In genomic region chr12:87000840-87001176, GRCm38 (mm10) we compare ENCODE assay signal across 17 mouse cellular contexts. TPM values are rescaled to one million over a fixed set of nuclear protein-coding genes. Genes with fewer than 3 reads are reported as not detected.
A peak's percentile ranks its signal among the peaks of the same experiment; 100 is the strongest.
DNase-seq lines count a peak whose midpoint lies in the region; ATAC-seq and TF ChIP-seq lines count a peak whose summit lies in the region.
"Had no signal": no experiment of that assay in that cellular context is flagged by ENCODE, and none has a peak within 500 bp of the region (broad histone marks: within the 10 kb centered on the region; RNA-seq: fewer than 3 reads in every experiment).

No protein-coding gene starts in this region.

- peak; percentile 1; the same call in 1 of the 2 replicates for TF ChIP-seq CTCF in lung, embryonic 14.5 days (IDR thresholded peaks at IDR 0.05; ENCODE audit: low read depth)
- TF ChIP-seq CTCF in lung, adult 2 months (IDR thresholded peaks at IDR 0.05; ENCODE audit: insufficient read depth, low read length): no peak
- TF ChIP-seq CTCF in heart, adult 2 months (IDR thresholded peaks at IDR 0.05): no peak

- no peak overlapping the region for H3K27ac ChIP-seq in lung, embryonic 14.5 days (ENCODE audit: low read depth)
- no peak overlapping the region for H3K27ac ChIP-seq in forebrain, embryonic 12.5 days
- no peak overlapping the region for H3K27ac ChIP-seq in hindbrain, embryonic 13.5 days
- H3K27ac ChIP-seq in neural tube, embryonic 14.5 days (ENCODE audit: low read depth, low read length): no peak overlapping the region
- no peak overlapping the region for H3K27ac ChIP-seq in heart, adult 2 months
- H3K27ac ChIP-seq: embryonic facial prominence, embryonic 12.5 days; heart, embryonic 10.5 days; liver, embryonic 12.5 days had no signal

- no peak for DNase-seq in lung, embryonic 14.5 days
- DNase-seq in lung, adult 2 months: no peak
- DNase-seq in heart, adult 2 months: no peak
- DNase-seq: adrenal gland, postnatal 25 days; kidney, postnatal 4 days; lung, postnatal 10 days; right cerebral cortex, postnatal 4 days had no signal

- TF ChIP-seq EP300 in heart, adult 2 months (IDR thresholded peaks at IDR 0.05; ENCODE audit: insufficient read depth, low read depth, low read length): no peak

- no peaks in the 10 kb centered on the region for H3K27me3 ChIP-seq in lung, embryonic 14.5 days (ENCODE audit: insufficient read depth, low read length)
- H3K27me3 ChIP-seq in forebrain, embryonic 12.5 days: no peaks in the 10 kb centered on the region
- H3K27me3 ChIP-seq in hindbrain, embryonic 13.5 days: no peaks in the 10 kb centered on the region
- H3K27me3 ChIP-seq in neural tube, embryonic 14.5 days (ENCODE audit: control insufficient read depth, insufficient read depth, low read length): no peaks in the 10 kb centered on the region
- no peaks in the 10 kb centered on the region for H3K27me3 ChIP-seq in heart, adult 2 months (ENCODE audit: control insufficient read depth, insufficient read depth, low read length)
- H3K27me3 ChIP-seq: embryonic facial prominence, embryonic 12.5 days had no signal

- H3K4me1 ChIP-seq in lung, embryonic 14.5 days (ENCODE audit: insufficient read depth): no peaks in the 10 kb centered on the region
- no peaks in the 10 kb centered on the region for H3K4me1 ChIP-seq in lung, adult 2 months (ENCODE audit: control insufficient read depth, insufficient read depth, low read length)
- peaks cover 8% of the 10 kb centered on the region for H3K4me1 ChIP-seq in forebrain, embryonic 12.5 days
- H3K4me1 ChIP-seq in hindbrain, embryonic 13.5 days (replicated peaks): peaks cover 22% of the 10 kb centered on the region
- H3K4me1 ChIP-seq in neural tube, embryonic 14.5 days (ENCODE audit: control insufficient read depth, insufficient read depth, low read length): peaks cover 3% of the 10 kb centered on the region; the same call in 1 of the 2 replicates
- no peaks in the 10 kb centered on the region for H3K4me1 ChIP-seq in heart, adult 2 months (ENCODE audit: control insufficient read depth, insufficient read depth, low read length)
- H3K4me1 ChIP-seq: liver, embryonic 12.5 days; megakaryocyte, embryonic 14.5 days had no signal

- WGBS in lung, embryonic 14.5 days: 42% methylated on average over 6 of the region's 6 CpGs
- 42% methylated on average over 6 of the region's 6 CpGs for WGBS in lung, adult 2 months
- 59% methylated on average over 6 of the region's 6 CpGs for WGBS in forebrain, embryonic 12.5 days
- WGBS in hindbrain, embryonic 13.5 days: 45% methylated on average over 5 of the region's 6 CpGs
- WGBS in neural tube, embryonic 14.5 days: 27% methylated on average over 6 of the region's 6 CpGs
- 38% methylated on average over 6 of the region's 6 CpGs for WGBS in heart, adult 2 months

- no peaks in the 10 kb centered on the region for H3K36me3 ChIP-seq in lung, embryonic 14.5 days (ENCODE audit: insufficient read depth)
- H3K36me3 ChIP-seq in forebrain, embryonic 12.5 days (replicated peaks): no peaks in the 10 kb centered on the region
- H3K36me3 ChIP-seq in hindbrain, embryonic 13.5 days: no peaks in the 10 kb centered on the region
- no peaks in the 10 kb centered on the region for H3K36me3 ChIP-seq in neural tube, embryonic 14.5 days (ENCODE audit: control insufficient read depth, insufficient read depth, low read length)
- no peaks in the 10 kb centered on the region for H3K36me3 ChIP-seq in heart, adult 2 months (ENCODE audit: control insufficient read depth, insufficient read depth, low read length)
- H3K36me3 ChIP-seq: embryonic facial prominence, embryonic 12.5 days; heart, embryonic 10.5 days; liver, embryonic 12.5 days had no signal

- no peak for ATAC-seq in lung, embryonic 14.5 days (ENCODE audit: insufficient read depth)
- peak; percentile 22; the same call in 1 of the 2 replicates for ATAC-seq in forebrain, embryonic 12.5 days (ENCODE audit: low FRiP score)
- peak; percentile 50 for ATAC-seq in hindbrain, embryonic 13.5 days (ENCODE audit: low FRiP score)
- peak; percentile 67 for ATAC-seq in neural tube, embryonic 14.5 days (ENCODE audit: low read depth)
- no peak for ATAC-seq in cerebellum, adult (ENCODE audit: insufficient number of reproducible peaks, low FRiP score, low TSS enrichment)
- ATAC-seq: liver, embryonic 12.5 days had no signal

- H3K4me2 ChIP-seq in lung, embryonic 14.5 days: no peak overlapping the region
- H3K4me2 ChIP-seq in forebrain, embryonic 12.5 days: no peak overlapping the region
- H3K4me2 ChIP-seq in hindbrain, embryonic 13.5 days: no peak overlapping the region
- H3K4me2 ChIP-seq in neural tube, embryonic 14.5 days (ENCODE audit: low read depth, low read length): no peak overlapping the region
- H3K4me2 ChIP-seq: embryonic facial prominence, embryonic 12.5 days; liver, embryonic 12.5 days had no signal

- intact Hi-C loops in heart, adult 2 months (cut with DNase I): loop anchor here (5.0 kb wide), 1 partner anchor 51 kb away; no protein-coding TSS in a partner anchor

- no peak overlapping the region for H3K9ac ChIP-seq in lung, embryonic 14.5 days
- H3K9ac ChIP-seq in forebrain, embryonic 12.5 days: no peak overlapping the region
- no peak overlapping the region for H3K9ac ChIP-seq in hindbrain, embryonic 13.5 days
- H3K9ac ChIP-seq in neural tube, embryonic 14.5 days (replicated peaks; ENCODE audit: low read depth, low read length): no peak overlapping the region
- no peak overlapping the region for H3K9ac ChIP-seq in heart, adult 2 months (ENCODE audit: low read depth, low read length)
- H3K9ac ChIP-seq: embryonic facial prominence, embryonic 12.5 days; liver, embryonic 12.5 days had no signal

- H3K9me3 ChIP-seq in lung, embryonic 14.5 days (ENCODE audit: low read depth, low read length): no peaks in the 10 kb centered on the region
- no peaks in the 10 kb centered on the region for H3K9me3 ChIP-seq in forebrain, embryonic 12.5 days
- no peaks in the 10 kb centered on the region for H3K9me3 ChIP-seq in hindbrain, embryonic 13.5 days
- no peaks in the 10 kb centered on the region for H3K9me3 ChIP-seq in neural tube, embryonic 14.5 days (ENCODE audit: control insufficient read depth, low read length)
- H3K9me3 ChIP-seq: embryonic facial prominence, embryonic 12.5 days; heart, embryonic 10.5 days; liver, embryonic 12.5 days had no signal

- H3K4me3 ChIP-seq in lung, embryonic 14.5 days (ENCODE audit: low read depth, low read length): no peak overlapping the region
- H3K4me3 ChIP-seq in lung, adult 2 months (replicated peaks; ENCODE audit: extremely low read depth, low read depth, low read length): no peak overlapping the region
- H3K4me3 ChIP-seq in forebrain, embryonic 12.5 days (replicated peaks): no peak overlapping the region
- no peak overlapping the region for H3K4me3 ChIP-seq in hindbrain, embryonic 13.5 days
- H3K4me3 ChIP-seq in neural tube, embryonic 14.5 days (ENCODE audit: low read depth, low read length): no peak overlapping the region
- no peak overlapping the region for H3K4me3 ChIP-seq in heart, adult 2 months
- H3K4me3 ChIP-seq: embryonic facial prominence, embryonic 12.5 days; heart, embryonic 10.5 days; liver, embryonic 12.5 days; megakaryocyte, embryonic 14.5 days had no signal

- no peaks in the 10 kb centered on the region for H3K79me2 ChIP-seq in heart, adult 2 months (replicated peaks; ENCODE audit: control insufficient read depth, insufficient read depth, low read length)

- TF ChIP-seq POLR2A in lung, adult 2 months (IDR thresholded peaks at IDR 0.05; ENCODE audit: borderline replicate concordance, extremely low read depth, low read depth, low read length): no peak
- TF ChIP-seq POLR2A in heart, adult 2 months (IDR thresholded peaks at IDR 0.05; ENCODE audit: insufficient read depth, low read depth, low read length): no peak

RNA-seq across cellular contexts. Expression of gene Zdhhc22, which starts 10.6 kb away (rescaled TPM):
- 0.05 TPM in 1 of 2 replicates, not detected in the other for polyA plus RNA-seq in lung, embryonic 14.5 days (2014; fragmentation: Nextera tagmentation; extraction: Ambion mirVana)
- 0.03 TPM in 1 of 2 replicates, not detected in the other for polyA plus RNA-seq in lung, adult 2 months (2012; rRNA removed)
- polyA plus RNA-seq in forebrain, embryonic 12.5 days (2016; fragmentation: Nextera tagmentation; extraction: Ambion mirVana): 1.1 and 1.6 TPM in 2 replicates
- 12.1 and 13.4 TPM in 2 replicates for polyA plus RNA-seq in hindbrain, embryonic 13.5 days (2015; fragmentation: Nextera tagmentation; extraction: Ambion mirVana)
- 10.3 and 20.5 TPM in 2 replicates for polyA plus RNA-seq in neural tube, embryonic 14.5 days (2014; fragmentation: Nextera tagmentation; extraction: Ambion mirVana)
- total RNA-seq in heart, adult 2 months (2021): not detected
- polyA plus RNA-seq in heart, adult 2 months (2012; rRNA removed): not detected in 2 replicates
- total RNA-seq: gastrocnemius, adult 8-10 months; hematopoietic stem cell, adult 5-6 weeks had no signal
- polyA plus RNA-seq: heart, embryonic 10.5 days; liver, embryonic 12.5 days had no signal

RNA-seq across cellular contexts. Expression of gene Tmem63c, which starts 20.3 kb away (rescaled TPM):
- polyA plus RNA-seq in lung, embryonic 14.5 days (2014; fragmentation: Nextera tagmentation; extraction: Ambion mirVana): not detected in 2 replicates
- polyA plus RNA-seq in lung, adult 2 months (2012; rRNA removed): 0.16 and 0.22 TPM in 2 replicates
- 1.5 and 1.6 TPM in 2 replicates for polyA plus RNA-seq in forebrain, embryonic 12.5 days (2016; fragmentation: Nextera tagmentation; extraction: Ambion mirVana)
- 6.8 and 7.3 TPM in 2 replicates for polyA plus RNA-seq in hindbrain, embryonic 13.5 days (2015; fragmentation: Nextera tagmentation; extraction: Ambion mirVana)
- 10.7 and 15.8 TPM in 2 replicates for polyA plus RNA-seq in neural tube, embryonic 14.5 days (2014; fragmentation: Nextera tagmentation; extraction: Ambion mirVana)
- total RNA-seq in heart, adult 2 months (2021): under 1 TPM; 0.08 to 0.09 TPM
- 0.14 and 0.38 TPM in 2 replicates for polyA plus RNA-seq in heart, adult 2 months (2012; rRNA removed)
- total RNA-seq: hematopoietic stem cell, adult 5-6 weeks had no signal
- polyA plus RNA-seq: liver, embryonic 12.5 days had no signal

RNA-seq across cellular contexts. Expression of gene Cipc, which starts 54.0 kb away (rescaled TPM):
- polyA plus RNA-seq in lung, embryonic 14.5 days (2014; fragmentation: Nextera tagmentation; extraction: Ambion mirVana): 22.4 and 24.3 TPM in 2 replicates
- 27.2 and 33.9 TPM in 2 replicates for polyA plus RNA-seq in lung, adult 2 months (2012; rRNA removed)
- polyA plus RNA-seq in forebrain, embryonic 12.5 days (2016; fragmentation: Nextera tagmentation; extraction: Ambion mirVana): 49.5 and 51.4 TPM in 2 replicates
- 44.1 and 45.4 TPM in 2 replicates for polyA plus RNA-seq in hindbrain, embryonic 13.5 days (2015; fragmentation: Nextera tagmentation; extraction: Ambion mirVana)
- polyA plus RNA-seq in neural tube, embryonic 14.5 days (2014; fragmentation: Nextera tagmentation; extraction: Ambion mirVana): 51.7 and 54.2 TPM in 2 replicates
- 10 to 100 TPM; 43.8 to 45.1 TPM for total RNA-seq in heart, adult 2 months (2021)
- polyA plus RNA-seq in heart, adult 2 months (2012; rRNA removed): 34.1 and 39.6 TPM in 2 replicates

Comparison
In these comparisons a context has a peak if more than half of its experiments do, and no peak if none do; other contexts are left out.
1. ATAC-seq: peak in forebrain, embryonic 12.5 days (single experiment), hindbrain, embryonic 13.5 days (single experiment) and neural tube, embryonic 14.5 days (single experiment); none in lung, embryonic 14.5 days (single experiment) and cerebellum, adult (single experiment).